Mouse (Mus musculus): ENCODE results near the gene Acad11. TPM values are rescaled to one million over a fixed set of nuclear protein-coding genes. Genes with fewer than 3 reads are reported as not detected.

Acad11 gene
- polyA plus RNA-seq (2012; rRNA removed): 20.9 and 43.6 TPM in 2 replicates

DNA sequence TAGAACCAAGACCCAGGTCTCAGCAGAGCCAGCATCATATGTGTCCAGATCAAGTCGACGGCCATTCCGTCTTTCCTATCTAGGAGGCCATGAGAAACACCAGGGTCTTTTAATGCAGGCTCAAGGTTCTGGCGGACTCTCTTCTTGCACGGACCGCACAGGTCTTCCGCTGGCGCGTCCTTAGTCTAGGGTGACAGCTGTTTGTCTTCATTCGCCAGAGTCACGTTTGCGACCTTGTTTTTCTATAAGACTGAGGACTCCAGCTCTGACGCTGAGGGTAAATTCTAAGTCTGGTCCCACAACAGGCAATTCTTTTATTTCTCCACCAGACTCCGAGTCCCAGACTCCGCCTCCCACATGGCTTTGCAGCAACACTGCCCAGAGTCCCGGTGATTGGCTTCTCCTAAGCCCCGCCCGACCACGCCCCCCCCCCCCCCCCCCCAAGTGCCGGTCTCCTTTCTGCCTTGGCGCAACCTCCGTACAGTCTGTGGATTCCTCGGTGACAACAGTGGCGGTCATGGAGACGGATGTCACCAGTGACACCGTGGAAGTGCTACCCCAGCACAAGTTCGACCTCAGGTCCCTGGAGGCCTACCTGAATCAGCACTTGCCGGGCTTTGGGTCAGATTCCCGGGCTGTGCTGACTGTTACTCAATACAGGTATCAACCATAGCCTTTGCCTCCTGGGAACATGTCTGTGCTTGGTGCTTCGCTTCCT, at the start of gene Acad11:
TSS of gene Acad11 (plus strand) at position 134 of the 718 bp plus-strand sequence.
- DNase-seq (ENCODE audit: low read depth, low spot score): peak; percentile 82
- WGBS: under 1% methylated on average over 30 of the region's 30 CpGs

DNA sequence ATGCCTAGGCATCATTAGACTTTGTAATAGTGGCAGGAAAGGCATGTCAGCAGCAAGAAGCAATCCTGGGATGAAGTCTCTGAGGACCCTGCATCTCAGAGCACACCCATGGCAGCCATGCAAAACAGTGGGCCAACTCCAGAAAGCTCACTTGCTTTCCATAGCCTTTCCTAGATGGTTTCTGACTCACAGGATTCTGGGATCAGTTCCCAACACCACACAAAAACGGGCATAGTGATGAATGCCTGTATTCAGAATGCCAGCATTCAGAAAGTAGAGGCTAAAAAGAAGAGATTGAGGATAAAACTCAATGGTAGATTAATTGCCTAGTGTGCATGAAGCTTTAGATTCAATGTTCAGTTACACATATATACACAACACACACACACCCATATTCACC, 48.7 kb upstream of the Acad11 start:
- 82% methylated on average over 1 of the region's 1 CpGs for WGBS
- no peak for DNase-seq (ENCODE audit: low read depth, low spot score)

GRCm38 (mm10) chr9:104021026-104021425, 42.2 kb upstream of the Acad11 start:
- no peak for DNase-seq (ENCODE audit: low read depth, low spot score)
- WGBS: 93% methylated on average over 10 of the region's 10 CpGs

DNA sequence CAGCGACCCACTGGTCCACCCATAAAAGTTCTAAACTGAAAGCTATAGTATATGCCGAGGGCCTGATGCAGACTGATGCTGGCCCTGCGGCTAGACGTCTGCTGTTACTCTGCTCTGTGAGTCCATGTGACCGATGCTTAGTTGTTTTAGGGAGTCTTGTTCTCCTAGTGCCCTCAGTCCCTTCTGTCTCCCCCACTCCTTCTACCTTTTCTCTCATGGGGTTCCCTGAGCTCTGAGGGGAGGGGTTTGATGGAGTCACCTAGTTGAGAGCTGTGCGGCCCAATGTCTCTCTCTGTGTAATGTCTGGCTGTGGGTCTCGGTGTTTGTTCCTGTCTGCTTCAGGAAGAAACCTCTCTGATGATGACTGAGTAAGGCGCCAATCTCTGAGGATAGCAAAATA, 36.0 kb upstream of the Acad11 start:
- DNase-seq (ENCODE audit: low read depth, low spot score): no peak
- 99% methylated on average over 8 of the region's 8 CpGs for WGBS

- WGBS: 90% methylated on average over 11 of the region's 11 CpGs
- no peak for DNase-seq (ENCODE audit: low read depth, low spot score)
Observed at GRCm38 (mm10) chr9:104029861-104030260, 33.3 kb upstream of the Acad11 start.

DNA sequence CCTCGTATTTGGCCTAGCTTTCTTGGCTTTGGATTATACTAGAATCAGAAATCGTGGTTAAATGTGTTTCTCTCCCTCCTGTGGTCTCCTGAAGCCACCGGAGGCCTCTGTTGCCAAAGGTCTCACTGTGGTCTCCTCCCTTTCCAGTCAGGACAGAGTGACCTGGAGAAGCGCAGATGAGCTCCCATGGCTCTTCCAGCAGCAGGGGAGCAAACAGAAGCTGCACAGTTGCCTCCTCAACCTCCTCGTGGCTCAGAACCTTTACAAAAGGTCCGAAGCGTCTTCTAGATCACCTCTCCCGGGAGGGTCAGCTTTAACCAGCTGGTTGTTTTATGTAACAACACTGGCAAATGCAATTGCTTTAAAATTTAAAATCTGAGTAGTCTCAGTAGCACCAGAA, 28.9 kb upstream of the Acad11 start:
- DNase-seq (ENCODE audit: low read depth, low spot score): no peak
- 88% methylated on average over 8 of the region's 8 CpGs for WGBS

DNA sequence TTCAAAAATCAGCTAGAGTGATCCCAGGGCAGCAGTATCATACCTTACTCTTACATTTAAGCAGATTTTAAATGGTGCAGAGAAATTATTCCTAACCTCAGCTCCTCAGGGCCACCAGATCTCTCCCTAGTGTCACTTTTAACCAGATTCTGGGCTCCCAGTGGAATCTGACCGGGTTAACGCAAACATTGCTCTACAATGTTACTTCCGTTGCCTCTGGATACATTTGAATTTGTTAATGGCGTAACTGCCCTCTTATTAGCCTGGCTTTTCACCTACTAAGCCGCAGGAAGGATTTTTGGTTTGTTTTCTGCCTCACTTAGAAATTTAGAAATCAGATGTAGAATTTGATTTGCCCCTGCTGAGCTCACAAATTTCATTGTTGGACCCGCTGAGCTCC, 28.5 kb upstream of the Acad11 start:
- 81% methylated on average over 6 of the region's 6 CpGs for WGBS

DNA sequence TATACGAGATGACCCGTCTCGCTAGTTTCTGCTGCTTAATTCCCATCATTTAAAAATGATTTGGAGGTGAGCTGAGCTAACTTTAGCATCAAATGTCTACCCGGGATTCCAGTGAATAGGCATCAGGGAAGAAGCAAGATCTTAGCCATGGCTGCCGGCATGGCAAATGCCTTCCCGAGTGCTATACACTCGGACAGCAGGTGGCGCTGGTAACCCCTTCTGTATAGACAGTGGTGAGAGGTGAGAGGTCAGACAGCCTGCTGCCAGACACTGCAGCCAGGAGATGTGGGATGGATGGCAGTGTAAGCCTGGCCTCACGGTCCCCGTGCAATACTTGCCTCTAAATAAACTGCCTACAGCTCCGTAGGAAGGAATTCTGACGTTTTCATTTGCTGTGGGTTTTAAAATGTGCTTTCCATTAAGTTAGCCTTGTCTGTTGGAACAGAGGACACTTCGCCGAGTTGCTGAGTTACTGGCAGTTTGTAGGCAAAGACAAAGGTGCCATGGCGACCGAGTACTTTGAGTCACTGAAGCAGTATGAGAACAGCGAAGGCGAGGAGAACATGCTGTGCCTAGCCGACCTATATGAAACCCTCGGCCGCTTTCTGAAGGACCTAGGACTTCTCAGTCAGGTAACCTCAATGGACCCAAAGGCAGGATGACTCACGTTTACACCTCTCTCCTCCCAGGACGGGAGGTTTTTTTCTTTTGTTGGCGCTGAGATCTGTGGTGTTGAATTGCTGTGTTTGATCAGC, 27.7 kb upstream of the Acad11 start:
- peak; percentile 48 for DNase-seq (ENCODE audit: low read depth, low spot score)
- WGBS: 48% methylated on average over 24 of the region's 24 CpGs

More for the DNA sequence above, 28.5 kb upstream of the Acad11 start:
- DNase-seq (ENCODE audit: low read depth, low spot score): no peak

GRCm38 (mm10) chr9:104038266-104038665, 24.9 kb upstream of the Acad11 start:
- WGBS: 79% methylated on average over 13 of the region's 13 CpGs
- no peak for DNase-seq (ENCODE audit: low read depth, low spot score)

DNA sequence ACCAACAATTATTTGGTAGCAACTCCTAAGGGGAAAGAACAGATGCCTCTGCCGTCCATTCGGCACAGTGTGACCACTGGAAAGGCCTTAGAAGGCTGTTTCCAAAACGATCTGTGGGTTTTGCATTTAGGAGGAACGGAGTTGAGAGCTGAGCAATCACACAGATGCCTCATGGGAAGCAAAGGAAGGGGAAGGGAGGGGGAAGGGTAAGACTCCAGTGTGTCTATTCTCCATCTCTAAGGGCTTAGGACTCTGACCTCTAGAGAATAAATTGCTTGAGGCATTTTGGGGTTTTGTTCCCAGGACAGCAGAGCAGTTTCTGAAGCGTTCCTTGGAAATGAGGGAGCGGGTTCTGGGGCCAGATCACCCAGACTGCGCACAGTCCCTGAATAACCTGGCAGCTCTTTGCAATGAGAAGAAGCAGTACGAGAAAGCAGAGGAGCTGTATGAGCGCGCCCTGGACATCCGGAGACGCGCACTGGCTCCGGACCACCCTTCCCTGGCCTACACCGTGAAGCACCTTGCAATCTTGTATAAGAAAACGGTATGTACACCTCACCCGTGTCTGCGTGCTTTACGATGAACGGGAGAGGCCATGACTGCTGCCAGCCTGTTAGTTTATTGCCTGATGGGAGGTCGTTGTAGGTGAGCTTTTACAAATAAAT, 24.0 kb upstream of the Acad11 start:
- 82% methylated on average over 21 of the region's 21 CpGs for WGBS
- no peak for DNase-seq (ENCODE audit: low read depth, low spot score)

- 80% methylated on average over 4 of the region's 4 CpGs for WGBS
- no peak for DNase-seq (ENCODE audit: low read depth, low spot score)
Observed at GRCm38 (mm10) chr9:104039742-104040141, 23.4 kb upstream of the Acad11 start.

GRCm38 (mm10) chr9:104040362-104040761, 22.8 kb upstream of the Acad11 start, which contains the start of gene Gm28305:
Gene Gm28305, plus strand, starts transcription at chr9:104040662.
- DNase-seq (ENCODE audit: low read depth, low spot score): no peak
- WGBS: 66% methylated on average over 2 of the region's 2 CpGs

- DNase-seq (ENCODE audit: low read depth, low spot score): no peak
- 78% methylated on average over 4 of the region's 4 CpGs for WGBS
Observed at GRCm38 (mm10) chr9:104043676-104044075, 19.5 kb upstream of the Acad11 start.

DNA sequence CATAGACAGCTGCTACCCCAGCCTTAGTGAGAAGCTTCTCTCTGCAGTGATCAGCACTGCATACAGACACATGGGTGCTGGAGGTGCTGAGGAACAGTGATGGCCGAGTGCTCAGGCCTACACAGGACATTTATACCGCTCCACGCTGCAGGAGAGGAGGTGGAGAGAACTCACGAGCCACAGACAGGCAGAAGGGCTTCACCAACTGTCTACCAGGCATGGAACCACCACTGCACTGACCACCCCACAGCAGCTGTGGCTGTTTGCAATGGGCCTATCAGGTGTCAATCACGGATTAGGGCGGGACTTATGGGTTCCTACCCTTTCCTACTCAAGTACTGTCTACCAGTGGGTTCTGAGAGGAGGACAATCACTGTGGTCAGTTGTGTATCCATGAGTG, 12.1 kb upstream of the Acad11 start:
- WGBS: 90% methylated on average over 6 of the region's 6 CpGs
- no peak for DNase-seq (ENCODE audit: low read depth, low spot score)

GRCm38 (mm10) chr9:104062430-104063243, 540 bp upstream of the Acad11 start, which contains the start of gene Uba5:
Gene Uba5, minus strand, starts transcription at chr9:104063134.
- DNase-seq (ENCODE audit: low read depth, low spot score): no peak

GRCm38 (mm10) chr9:104064571-104064970, 1.4 kb downstream of the Acad11 start:
- WGBS: 6% methylated on average over 1 of the region's 1 CpGs
- no peak for DNase-seq (ENCODE audit: low read depth, low spot score)

More at GRCm38 (mm10) chr9:104062430-104063243, 540 bp upstream of the Acad11 start, which contains the start of gene Uba5:
- under 1% methylated on average over 59 of the region's 59 CpGs for whole genome bisulfite sequencing

DNA sequence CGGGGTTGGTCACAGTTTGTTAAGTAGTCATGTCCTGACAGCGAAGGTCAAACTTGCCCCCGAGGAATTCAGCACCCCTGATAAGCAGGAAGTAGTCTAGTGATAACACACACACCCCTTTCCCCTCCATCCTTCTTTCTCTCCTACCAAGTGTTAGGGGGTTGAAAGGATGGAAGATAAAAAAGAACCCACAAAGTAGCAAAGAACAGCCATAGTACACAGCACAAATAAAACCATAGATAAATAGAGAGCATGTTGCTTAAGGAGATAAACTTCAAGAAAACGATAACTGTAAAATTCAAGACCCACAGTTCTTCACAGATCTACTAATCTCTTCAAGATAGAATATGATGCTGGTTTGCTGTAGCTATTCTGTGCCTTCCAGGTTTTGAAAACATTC, 7.1 kb downstream of the Acad11 start:
- 72% methylated on average over 4 of the region's 4 CpGs for WGBS
- DNase-seq (ENCODE audit: low read depth, low spot score): no peak

GRCm38 (mm10) chr9:104070863-104071604, 7.9 kb downstream of the Acad11 start:
- WGBS: 57% methylated on average over 8 of the region's 8 CpGs
- no peak for DNase-seq (ENCODE audit: low read depth, low spot score)

DNA sequence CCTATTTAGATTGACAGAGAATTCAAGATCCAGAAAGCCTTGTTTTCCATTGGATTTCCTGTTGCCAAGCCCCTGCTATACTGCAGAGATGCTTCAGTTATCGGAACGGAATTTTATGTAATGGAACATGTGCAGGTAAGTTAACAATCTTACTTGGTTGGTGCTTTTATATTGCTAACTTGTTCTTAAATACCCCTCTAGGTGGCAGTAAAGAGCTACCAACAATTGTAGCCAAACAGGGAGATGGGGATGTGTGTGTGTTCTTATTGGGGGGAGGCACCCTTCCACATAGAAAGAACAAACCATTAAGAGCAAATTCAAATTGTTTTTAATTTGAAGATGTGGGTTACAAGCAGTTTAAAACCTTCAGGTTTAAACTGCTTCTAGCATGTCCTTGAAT, 12.6 kb downstream of the Acad11 start:
- 79% methylated on average over 2 of the region's 2 CpGs for WGBS
- no peak for DNase-seq (ENCODE audit: low read depth, low spot score)
